Mouse (Mus musculus) E14TG2a.4 (cell line): Measurements from ENCODE around the gene Ahr.

Source experiments
- CTCF ChIP-seq: conservative IDR thresholded peaks from 2 replicates; pipeline ENCODE4 v1.5.1; 2014; ENCODE audit warnings: low read length
- NANOG ChIP-seq: IDR thresholded peaks from 2 replicates; pipeline ENCODE4 v1.6.1; 2014; ENCODE audit warnings: borderline replicate concordance, low read length, mixed read lengths
- POU5F1 ChIP-seq: IDR thresholded peaks from 2 replicates; pipeline ENCODE4 v1.6.1; 2014; ENCODE audit warnings: low read length, borderline replicate concordance

DNA sequence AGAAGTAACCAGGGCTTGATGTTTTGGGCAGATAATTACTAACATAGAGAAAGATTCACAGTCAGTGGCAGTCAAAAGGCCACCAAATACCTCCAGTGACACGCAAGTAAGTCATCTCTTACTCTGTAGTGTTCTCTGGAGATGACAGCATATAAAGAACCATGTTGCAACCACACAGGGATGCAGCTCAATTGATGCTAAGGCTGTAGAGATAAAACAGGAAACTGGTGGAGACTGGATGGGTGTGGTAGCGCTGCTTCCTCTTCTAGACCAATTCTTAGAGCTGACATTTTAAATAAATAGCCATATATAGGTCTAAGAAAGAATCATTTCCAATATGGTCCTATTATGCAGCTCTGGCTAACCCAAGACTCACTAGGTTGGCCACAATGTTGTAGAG lies 54.1 kb downstream of the Ahr start:
- no peak for TF ChIP-seq CTCF
- no peak for TF ChIP-seq NANOG
- no peak for TF ChIP-seq POU5F1
